Mouse (Mus musculus) stomach, embryonic 14.5 days (tissue): ENCODE data around the gene Ankrd52. TPM values are rescaled to one million over a fixed set of nuclear protein-coding genes. Genes with fewer than 3 reads are reported as not detected.
"Not testable (repeated sequence)": the region's sequence is repeated elsewhere in the genome, so short reads cannot be mapped to it uniquely, and the experiment has no call there.

Source experiments
- ATAC-seq: fragments of 200-750 bp; cut with Nextera tagmentation; 2 replicates; pipeline ENCODE4 v1.8.0; 2017; ENCODE audit warnings: low read depth, moderate TSS enrichment; ENCODE audit not compliant: insufficient number of reproducible peaks, insufficient read depth, low FRiP score
- H3K27ac ChIP-seq: fragments of 300-500 bp; sonication (generic); 2 replicates; pipeline ENCODE4 v1.5.1; 2014; ENCODE audit warnings: mild to moderate bottlenecking, low read length, moderate library complexity, mixed read lengths
- H3K27me3 ChIP-seq: fragments of 300-500 bp; sonication (generic); 2 replicates; pipeline ENCODE4 v1.6.1; 2014; ENCODE audit warnings: low read length, control low read depth, mixed read lengths; ENCODE audit not compliant: control insufficient read depth, insufficient read depth
- H3K36me3 ChIP-seq: fragments of 300-500 bp; sonication (generic); 2 replicates; pipeline ENCODE4 v1.6.1; 2014; ENCODE audit warnings: mild to moderate bottlenecking, control low read depth, low read length, moderate library complexity, mixed read lengths; ENCODE audit not compliant: control insufficient read depth, insufficient read depth
- H3K4me1 ChIP-seq: fragments of 300-500 bp; sonication (generic); 2 replicates; pipeline ENCODE4 v1.6.1; 2014; ENCODE audit warnings: low read length, control low read depth, mixed read lengths; ENCODE audit not compliant: control insufficient read depth, insufficient read depth
- H3K4me2 ChIP-seq: fragments of 300-500 bp; sonication (generic); replicated peaks from 2 replicates; pipeline ENCODE4 v1.6.1; 2014; ENCODE audit warnings: low read depth, low read length, control low read depth
- H3K4me3 ChIP-seq: fragments of 300-500 bp; sonication (generic); 2 replicates; pipeline ENCODE4 v1.5.1; 2014; ENCODE audit warnings: low read depth, low read length, control low read depth
- H3K9ac ChIP-seq: fragments of 300-500 bp; sonication (generic); replicated peaks from 2 replicates; pipeline ENCODE4 v1.6.1; 2014; ENCODE audit warnings: low read depth, mild to moderate bottlenecking, control low read depth, low read length, moderate library complexity, mixed read lengths
- H3K9me3 ChIP-seq: fragments of 300-500 bp; sonication (generic); 2 replicates; pipeline ENCODE4 v1.6.1; 2016; ENCODE audit warnings: low read depth, low read length, control low read depth; ENCODE audit not compliant: control insufficient read depth
- WGBS: fragments of 180-500 bp; shearing (Covaris S2); extraction: QIAGEN DNeasy Blood & Tissue Kit; methylation state at CpG from one replicate; pipeline ENCODE4 v1.1.7; 2014; 5-methylcytosine and 5-hydroxymethylcytosine counted together
- polyA plus RNA-seq: library from polyadenylated mRNA; unstranded; fragments of >200 nt; fragmentation: Nextera tagmentation; extraction: Ambion mirVana; gene quantifications from 2 replicates; pipeline ENCODE4 v1.2.1, GENCODE M21; 2014

Ankrd52 gene
- polyA plus RNA-seq = 16.7 and 17.8 TPM in 2 replicates

DNA sequence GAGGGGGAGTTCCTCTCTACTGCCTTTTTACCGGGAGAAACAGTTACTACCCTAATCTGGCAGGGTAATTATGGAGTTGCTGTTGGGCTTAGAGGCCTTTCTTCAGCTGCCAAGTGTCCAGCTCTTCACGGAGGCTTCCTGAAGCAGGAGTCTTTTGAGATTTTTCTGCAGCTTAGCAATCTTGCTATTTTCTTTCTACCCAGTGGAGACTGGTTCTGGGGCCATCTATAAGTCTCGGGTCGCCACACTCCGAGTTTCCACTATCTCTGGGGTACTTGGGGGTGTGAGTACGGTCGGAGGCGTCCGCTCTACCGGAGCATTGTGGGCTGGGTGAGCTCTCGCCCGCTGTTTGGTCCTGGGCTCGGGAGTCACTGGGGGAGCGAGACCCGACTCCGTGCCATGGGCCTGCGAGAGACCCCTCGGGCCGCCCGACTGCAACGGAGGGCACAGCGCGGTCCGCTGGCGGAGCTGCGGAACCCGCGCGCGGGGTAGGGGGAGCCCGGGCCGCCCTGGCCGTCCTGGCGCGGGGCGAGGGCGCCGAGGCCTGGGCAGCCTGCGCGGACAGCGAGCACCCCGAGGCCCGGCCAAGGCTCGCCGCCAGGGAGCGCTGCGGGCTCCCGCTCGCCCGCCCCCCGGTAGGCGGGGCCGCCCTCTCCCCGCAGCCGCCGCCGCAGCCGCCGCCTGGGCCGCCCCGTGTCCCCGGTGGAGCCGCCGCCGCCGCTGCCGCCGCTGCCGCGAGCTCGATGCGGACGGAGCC is at the start of gene Ankrd52:
Ankrd52 (plus strand) TSS at position 661 of the 757 bp plus-strand sequence.
- Histone ChIP-seq H3K27ac (peak within 1 kb of the TSS; percentile 96), H3K36me3 (peaks cover 27% of the 10 kb centered on the region), H3K4me2 (peak within 1 kb of the TSS; percentile 69), H3K9ac (peak within 1 kb of the TSS; percentile 97), H3K27me3 (no peaks in the 10 kb centered on the region), H3K4me1 (peaks cover 20% of the 10 kb centered on the region), H3K4me3 (peak within 1 kb of the TSS; percentile 100), H3K9me3 (no peaks in the 10 kb centered on the region)
- peak; percentile 94 for ATAC-seq
- under 1% methylated on average over 61 of the region's 73 CpGs for WGBS

- H3K9ac ChIP-seq = no peak overlapping the region
- peaks cover 8% of the 10 kb centered on the region; the same call in 1 of the 2 replicates for H3K4me1 ChIP-seq
- ATAC-seq = no peak
- 88% methylated on average over 10 of the region's 10 CpGs for WGBS
- H3K27ac ChIP-seq = no peak overlapping the region
- peaks cover 38% of the 10 kb centered on the region for H3K36me3 ChIP-seq
- H3K4me2 ChIP-seq = no peak overlapping the region
- no peaks in the 10 kb centered on the region for H3K27me3 ChIP-seq
- no peaks in the 10 kb centered on the region for H3K9me3 ChIP-seq
- H3K4me3 ChIP-seq = no peak overlapping the region
These were observed 49.3 kb upstream of the Ankrd52 start for GRCm38 (mm10) chr10:128327610-128328009.

- not testable (repeated sequence) for ATAC-seq, H3K4me1 ChIP-seq
These were observed 44.3 kb upstream of the Ankrd52 start for GRCm38 (mm10) chr10:128332358-128333249.

DNA sequence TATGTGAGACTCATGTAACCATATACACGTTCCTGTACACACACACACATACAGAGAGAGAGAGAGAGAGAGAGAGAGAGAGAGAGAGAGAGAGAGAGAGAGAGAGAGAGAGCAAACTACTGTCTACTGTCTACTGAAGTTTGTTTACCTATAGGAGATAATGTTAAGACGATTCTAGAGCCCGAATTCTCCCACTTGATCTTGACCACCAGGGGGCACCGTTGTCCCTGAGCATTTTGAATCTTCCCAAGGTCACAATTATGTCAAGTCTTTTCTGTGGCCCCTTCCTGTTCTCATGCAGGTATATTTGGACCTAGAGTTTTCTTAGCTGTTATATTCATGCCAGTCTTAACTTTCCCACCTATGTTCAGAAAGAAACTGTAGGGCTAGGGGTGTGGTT is 41.3 kb upstream of the Ankrd52 start:
- under 1% methylated on average over 4 of the region's 4 CpGs for WGBS
- Histone ChIP-seq H3K9me3 (no peaks in the 10 kb centered on the region), H3K4me1 (peaks cover 14% of the 10 kb centered on the region), H3K27me3 (no peaks in the 10 kb centered on the region), H3K4me3 (no peak overlapping the region), H3K27ac (no peak overlapping the region), H3K4me2 (no peak overlapping the region), H3K9ac (no peak overlapping the region), H3K36me3 (no peaks in the 10 kb centered on the region)
- ATAC-seq = no peak

More at GRCm38 (mm10) chr10:128332358-128333249, 44.3 kb upstream of the Ankrd52 start:
- H3K9ac ChIP-seq, H3K9me3 ChIP-seq, H3K4me3 ChIP-seq, H3K4me2 ChIP-seq, H3K27ac ChIP-seq, H3K27me3 ChIP-seq, H3K36me3 ChIP-seq: not testable (repeated sequence)
- 79% methylated on average over 6 of the region's 6 CpGs for WGBS

DNA sequence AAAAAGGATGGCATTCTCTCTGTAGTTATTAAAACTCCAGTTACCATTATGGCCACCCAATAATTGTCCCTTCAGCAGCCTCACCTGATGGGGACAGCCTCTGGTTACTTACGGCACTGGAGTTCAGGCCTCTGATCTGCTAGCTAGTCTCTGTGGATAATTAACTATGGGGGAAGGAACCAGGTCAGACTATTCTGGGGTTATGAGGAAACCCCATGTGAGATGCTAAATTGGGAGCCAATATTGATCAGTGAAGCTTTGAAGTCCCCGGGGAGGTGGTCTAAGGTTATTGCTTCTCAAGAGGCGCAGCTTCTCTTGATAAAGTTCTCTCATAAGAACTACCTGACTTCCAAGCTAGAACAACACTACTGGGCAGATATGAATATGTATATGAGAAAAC is 40.7 kb upstream of the Ankrd52 start:
- Histone ChIP-seq H3K4me2 (no peak overlapping the region), H3K9ac (no peak overlapping the region), H3K9me3 (no peaks in the 10 kb centered on the region), H3K27ac (no peak overlapping the region), H3K27me3 (no peaks in the 10 kb centered on the region), H3K4me1 (peaks cover 14% of the 10 kb centered on the region), H3K36me3 (no peaks in the 10 kb centered on the region), H3K4me3 (no peak overlapping the region)
- ATAC-seq = no peak
- 94% methylated on average over 3 of the region's 3 CpGs for WGBS

DNA sequence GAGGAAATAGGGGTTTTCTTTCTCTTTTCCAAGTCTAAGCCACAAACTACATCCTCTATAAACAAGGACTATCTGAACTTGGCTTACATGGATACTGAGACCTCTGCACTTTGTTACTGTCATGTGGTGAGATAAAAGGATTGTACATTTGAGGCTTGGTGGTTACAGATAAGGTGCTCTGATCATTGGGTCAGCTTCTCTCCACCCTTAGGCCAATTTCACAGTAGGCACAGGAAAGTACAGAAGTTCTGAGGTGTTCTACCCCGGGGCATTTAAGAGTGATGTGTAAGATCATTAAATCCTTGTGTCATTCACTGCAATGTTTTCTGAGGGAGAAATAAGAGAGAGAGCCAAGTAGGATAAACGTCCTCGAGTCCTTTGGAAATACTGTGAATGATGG is 40.3 kb upstream of the Ankrd52 start:
- Histone ChIP-seq H3K4me2 (peak overlapping the region; percentile 62), H3K9ac (no peak overlapping the region), H3K9me3 (no peaks in the 10 kb centered on the region), H3K36me3 (no peaks in the 10 kb centered on the region), H3K27me3 (no peaks in the 10 kb centered on the region), H3K4me3 (peak overlapping the region; percentile 78; the same call in 1 of the 2 replicates), H3K27ac (peak overlapping the region; percentile 94; the same call in 1 of the 2 replicates), H3K4me1 (peaks cover 14% of the 10 kb centered on the region)
- WGBS = 85% methylated on average over 3 of the region's 3 CpGs
- no peak for ATAC-seq

GRCm38 (mm10) chr10:128337306-128338181 is 39.4 kb upstream of the Ankrd52 start, which contains the start of gene Cs:
Gene Cs, plus strand, starts transcription at chr10:128337734.
- H3K27ac ChIP-seq = peak within 1 kb of the TSS; percentile 94
- ATAC-seq = peak; percentile 99
- no peaks in the 10 kb centered on the region for H3K36me3 ChIP-seq
- peaks cover 14% of the 10 kb centered on the region for H3K4me1 ChIP-seq
- H3K9ac ChIP-seq = peak within 1 kb of the TSS; percentile 80
- peak within 1 kb of the TSS; percentile 62 for H3K4me2 ChIP-seq
- H3K27me3 ChIP-seq = no peaks in the 10 kb centered on the region
- H3K4me3 ChIP-seq = peak within 1 kb of the TSS; percentile 78
- H3K9me3 ChIP-seq = no peaks in the 10 kb centered on the region
- WGBS = under 1% methylated on average over 61 of the region's 61 CpGs
